Mouse (Mus musculus): ENCODE data around the gene Csmd2. TPM values are rescaled to one million over a fixed set of nuclear protein-coding genes. Genes with fewer than 3 reads are reported as not detected.

Gene Csmd2
- polyA plus RNA-seq, 1 experiment from 2014 or later = 0.08 TPM

- no peaks in the 10 kb centered on the region for H3K27me3 ChIP-seq (ENCODE audit: control insufficient read depth, insufficient read depth, low read length)
- DNase-seq (ENCODE audit: low spot score) (no peak), ATAC-seq (ENCODE audit: insufficient number of reproducible peaks, low FRiP score, low TSS enrichment, low read depth) (no peak)
- H3K4me3 ChIP-seq (ENCODE audit: low read depth, low read length) = no peak overlapping the region
- H3K4me2 ChIP-seq (ENCODE audit: low read depth, severe bottlenecking) = no peak overlapping the region
- no peak overlapping the region for H3K9ac ChIP-seq (ENCODE audit: low read length)
- peaks cover 5% of the 10 kb centered on the region; the same call in 1 of the 2 replicates for H3K4me1 ChIP-seq (ENCODE audit: control insufficient read depth, insufficient read depth, low read length)
- no peaks in the 10 kb centered on the region for H3K9me3 ChIP-seq (ENCODE audit: control insufficient read depth, low read length)
- no peak overlapping the region for H3K27ac ChIP-seq (replicated peaks; ENCODE audit: low read depth, low read length)
- WGBS = 79% methylated on average over 2 of the region's 2 CpGs
- no peaks in the 10 kb centered on the region for H3K36me3 ChIP-seq (ENCODE audit: control insufficient read depth, insufficient read depth, low read length)
Observed at GRCm38 (mm10) chr4:128160656-128161055, 173.0 kb downstream of the Csmd2 start.

GRCm38 (mm10) chr4:128170181-128170580, 182.5 kb downstream of the Csmd2 start:
- 85% methylated on average over 8 of the region's 8 CpGs for WGBS
- Histone ChIP-seq H3K27ac (replicated peaks; ENCODE audit: low read depth, low read length) (no peak overlapping the region), H3K9me3 (ENCODE audit: control insufficient read depth, low read length) (no peaks in the 10 kb centered on the region), H3K4me2 (ENCODE audit: low read depth, severe bottlenecking) (no peak overlapping the region), H3K9ac (ENCODE audit: low read length) (no peak overlapping the region), H3K4me3 (ENCODE audit: low read depth, low read length) (no peak overlapping the region), H3K36me3 (ENCODE audit: control insufficient read depth, insufficient read depth, low read length) (no peaks in the 10 kb centered on the region), H3K27me3 (ENCODE audit: control insufficient read depth, insufficient read depth, low read length) (no peaks in the 10 kb centered on the region), H3K4me1 (ENCODE audit: control insufficient read depth, insufficient read depth, low read length) (no peaks in the 10 kb centered on the region)
- DNase-seq (ENCODE audit: low spot score) = no peak
- no peak for ATAC-seq (ENCODE audit: insufficient number of reproducible peaks, low FRiP score, low TSS enrichment, low read depth)

GRCm38 (mm10) chr4:128171233-128171632, 183.6 kb downstream of the Csmd2 start:
- 85% methylated on average over 9 of the region's 9 CpGs for WGBS

GRCm38 (mm10) chr4:128171701-128172100, 184.0 kb downstream of the Csmd2 start:
- no peak overlapping the region for H3K4me2 ChIP-seq (ENCODE audit: low read depth, severe bottlenecking)
- no peaks in the 10 kb centered on the region for H3K9me3 ChIP-seq (ENCODE audit: control insufficient read depth, low read length)
- no peaks in the 10 kb centered on the region for H3K4me1 ChIP-seq (ENCODE audit: control insufficient read depth, insufficient read depth, low read length)
- 93% methylated on average over 1 of the region's 1 CpGs for WGBS
- ATAC-seq (ENCODE audit: insufficient number of reproducible peaks, low FRiP score, low TSS enrichment, low read depth) (no peak), DNase-seq (ENCODE audit: low spot score) (no peak)
- H3K27ac ChIP-seq (replicated peaks; ENCODE audit: low read depth, low read length) = no peak overlapping the region
- no peak overlapping the region for H3K9ac ChIP-seq (ENCODE audit: low read length)
- H3K36me3 ChIP-seq (ENCODE audit: control insufficient read depth, insufficient read depth, low read length) = no peaks in the 10 kb centered on the region
- no peak overlapping the region for H3K4me3 ChIP-seq (ENCODE audit: low read depth, low read length)
- H3K27me3 ChIP-seq (ENCODE audit: control insufficient read depth, insufficient read depth, low read length) = no peaks in the 10 kb centered on the region

More at GRCm38 (mm10) chr4:128171233-128171632, 183.6 kb downstream of the Csmd2 start:
- H3K9me3 ChIP-seq (ENCODE audit: control insufficient read depth, low read length) = no peaks in the 10 kb centered on the region
- DNase-seq (ENCODE audit: low spot score) (no peak), ATAC-seq (ENCODE audit: insufficient number of reproducible peaks, low FRiP score, low TSS enrichment, low read depth) (no peak)
- H3K4me3 ChIP-seq (ENCODE audit: low read depth, low read length) = no peak overlapping the region
- H3K4me1 ChIP-seq (ENCODE audit: control insufficient read depth, insufficient read depth, low read length) = no peaks in the 10 kb centered on the region
- H3K27ac ChIP-seq (replicated peaks; ENCODE audit: low read depth, low read length) = no peak overlapping the region
- H3K4me2 ChIP-seq (ENCODE audit: low read depth, severe bottlenecking) = no peak overlapping the region
- H3K36me3 ChIP-seq (ENCODE audit: control insufficient read depth, insufficient read depth, low read length) = no peaks in the 10 kb centered on the region
- no peak overlapping the region for H3K9ac ChIP-seq (ENCODE audit: low read length)
- H3K27me3 ChIP-seq (ENCODE audit: control insufficient read depth, insufficient read depth, low read length) = no peaks in the 10 kb centered on the region

- Histone ChIP-seq H3K36me3 (ENCODE audit: control insufficient read depth, insufficient read depth, low read length) (no peaks in the 10 kb centered on the region), H3K4me3 (ENCODE audit: low read depth, low read length) (no peak overlapping the region), H3K9me3 (ENCODE audit: control insufficient read depth, low read length) (no peaks in the 10 kb centered on the region), H3K27ac (replicated peaks; ENCODE audit: low read depth, low read length) (no peak overlapping the region), H3K27me3 (ENCODE audit: control insufficient read depth, insufficient read depth, low read length) (no peaks in the 10 kb centered on the region), H3K9ac (ENCODE audit: low read length) (no peak overlapping the region), H3K4me1 (ENCODE audit: control insufficient read depth, insufficient read depth, low read length) (no peaks in the 10 kb centered on the region), H3K4me2 (ENCODE audit: low read depth, severe bottlenecking) (no peak overlapping the region)
- ATAC-seq (ENCODE audit: insufficient number of reproducible peaks, low FRiP score, low TSS enrichment, low read depth) = no peak
- no peak for DNase-seq (ENCODE audit: low spot score)
- 84% methylated on average over 8 of the region's 8 CpGs for WGBS
Observed at GRCm38 (mm10) chr4:128178974-128179373, 191.3 kb downstream of the Csmd2 start.

GRCm38 (mm10) chr4:128179581-128179980, 191.9 kb downstream of the Csmd2 start:
- H3K4me3 ChIP-seq (ENCODE audit: low read depth, low read length) = no peak overlapping the region
- no peak overlapping the region for H3K9ac ChIP-seq (ENCODE audit: low read length)
- no peaks in the 10 kb centered on the region for H3K4me1 ChIP-seq (ENCODE audit: control insufficient read depth, insufficient read depth, low read length)
- no peak overlapping the region for H3K27ac ChIP-seq (replicated peaks; ENCODE audit: low read depth, low read length)
- no peak overlapping the region for H3K4me2 ChIP-seq (ENCODE audit: low read depth, severe bottlenecking)
- DNase-seq (ENCODE audit: low spot score) = no peak
- no peaks in the 10 kb centered on the region for H3K36me3 ChIP-seq (ENCODE audit: control insufficient read depth, insufficient read depth, low read length)
- H3K27me3 ChIP-seq (ENCODE audit: control insufficient read depth, insufficient read depth, low read length) = no peaks in the 10 kb centered on the region
- no peak for ATAC-seq (ENCODE audit: insufficient number of reproducible peaks, low FRiP score, low TSS enrichment, low read depth)
- 85% methylated on average over 2 of the region's 2 CpGs for WGBS
- no peaks in the 10 kb centered on the region for H3K9me3 ChIP-seq (ENCODE audit: control insufficient read depth, low read length)

- no peak for DNase-seq (ENCODE audit: low spot score)
- no peaks in the 10 kb centered on the region for H3K36me3 ChIP-seq (ENCODE audit: control insufficient read depth, insufficient read depth, low read length)
- no peaks in the 10 kb centered on the region for H3K27me3 ChIP-seq (ENCODE audit: control insufficient read depth, insufficient read depth, low read length)
- no peaks in the 10 kb centered on the region for H3K4me1 ChIP-seq (ENCODE audit: control insufficient read depth, insufficient read depth, low read length)
- H3K9ac ChIP-seq (ENCODE audit: low read length) = no peak overlapping the region
- H3K27ac ChIP-seq (replicated peaks; ENCODE audit: low read depth, low read length) = no peak overlapping the region
- no peaks in the 10 kb centered on the region for H3K9me3 ChIP-seq (ENCODE audit: control insufficient read depth, low read length)
- ATAC-seq (ENCODE audit: insufficient number of reproducible peaks, low FRiP score, low TSS enrichment, low read depth) = no peak
- no peak overlapping the region for H3K4me2 ChIP-seq (ENCODE audit: low read depth, severe bottlenecking)
- H3K4me3 ChIP-seq (ENCODE audit: low read depth, low read length) = no peak overlapping the region
- WGBS = 100% methylated on average over 1 of the region's 1 CpGs
Observed at GRCm38 (mm10) chr4:128184747-128185146, 197.1 kb downstream of the Csmd2 start.

- ATAC-seq (ENCODE audit: insufficient number of reproducible peaks, low FRiP score, low TSS enrichment, low read depth) = no peak
- Histone ChIP-seq H3K36me3 (ENCODE audit: control insufficient read depth, insufficient read depth, low read length) (no peaks in the 10 kb centered on the region), H3K4me3 (ENCODE audit: low read depth, low read length) (no peak overlapping the region), H3K4me2 (ENCODE audit: low read depth, severe bottlenecking) (no peak overlapping the region), H3K9ac (ENCODE audit: low read length) (no peak overlapping the region), H3K9me3 (ENCODE audit: control insufficient read depth, low read length) (no peaks in the 10 kb centered on the region), H3K27me3 (ENCODE audit: control insufficient read depth, insufficient read depth, low read length) (no peaks in the 10 kb centered on the region), H3K27ac (replicated peaks; ENCODE audit: low read depth, low read length) (no peak overlapping the region), H3K4me1 (ENCODE audit: control insufficient read depth, insufficient read depth, low read length) (no peaks in the 10 kb centered on the region)
- no peak for DNase-seq (ENCODE audit: low spot score)
- 90% methylated on average over 8 of the region's 8 CpGs for WGBS
Observed at GRCm38 (mm10) chr4:128194454-128194853, 206.8 kb downstream of the Csmd2 start.

GRCm38 (mm10) chr4:128217991-128218595, 230.4 kb downstream of the Csmd2 start:
- DNase-seq (ENCODE audit: low spot score) = no peak
- Histone ChIP-seq H3K9ac (ENCODE audit: low read length) (no peak overlapping the region), H3K27ac (replicated peaks; ENCODE audit: low read depth, low read length) (no peak overlapping the region), H3K4me2 (ENCODE audit: low read depth, severe bottlenecking) (no peak overlapping the region), H3K36me3 (ENCODE audit: control insufficient read depth, insufficient read depth, low read length) (no peaks in the 10 kb centered on the region), H3K27me3 (ENCODE audit: control insufficient read depth, insufficient read depth, low read length) (no peaks in the 10 kb centered on the region), H3K4me1 (ENCODE audit: control insufficient read depth, insufficient read depth, low read length) (no peaks in the 10 kb centered on the region), H3K9me3 (ENCODE audit: control insufficient read depth, low read length) (no peaks in the 10 kb centered on the region), H3K4me3 (ENCODE audit: low read depth, low read length) (no peak overlapping the region)
- 80% methylated on average over 13 of the region's 13 CpGs for WGBS
- no peak for ATAC-seq (ENCODE audit: insufficient number of reproducible peaks, low FRiP score, low TSS enrichment, low read depth)
